Mouse (Mus musculus): ENCODE measurements around the gene Tmem129.

DNA sequence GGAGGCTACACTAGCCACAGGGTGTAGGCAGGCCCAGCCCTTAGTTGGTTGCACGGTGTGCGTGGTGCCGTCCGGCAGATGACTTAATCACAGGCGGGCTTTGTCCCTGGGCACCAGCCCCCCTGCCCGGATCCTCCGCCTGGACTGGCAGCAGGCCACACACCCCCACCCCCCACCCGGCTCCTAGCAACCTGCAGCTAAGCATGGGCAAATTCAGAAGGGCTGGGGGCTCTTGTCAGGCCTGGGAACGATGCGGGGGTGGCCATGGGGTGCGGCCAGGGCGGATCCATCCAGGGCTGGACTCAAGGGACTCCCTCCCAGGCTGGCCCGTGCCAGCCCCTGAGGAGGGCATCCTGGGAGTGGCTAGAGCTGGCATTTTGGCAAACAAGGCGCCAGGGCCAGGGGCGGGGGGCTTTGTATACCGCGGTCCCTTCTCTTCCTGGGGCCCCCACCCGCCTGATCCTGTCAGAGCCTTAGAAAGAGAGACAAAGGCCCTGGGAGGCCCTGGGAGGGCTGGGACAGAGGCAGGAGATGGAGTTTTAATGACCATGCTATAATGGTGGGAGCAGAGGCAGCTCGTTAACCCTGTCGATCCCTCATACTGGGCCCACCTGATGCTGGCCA, 31.1 kb upstream of the Tmem129 start:
- TF ChIP-seq GATA1 (IDR thresholded peaks at IDR 0.05; ENCODE audit: borderline replicate concordance, low read length) (no peak), FLI1 (IDR thresholded peaks at IDR 0.05; ENCODE audit: low read length) (no peak)

Data from megakaryocyte, embryonic 14.5 days (primary cell).